In genomic region chr11:29172563-29173124, GRCm38 (mm10) we compare ENCODE assay signal across 8 mouse cellular contexts. TPM values are rescaled to one million over a fixed set of nuclear protein-coding genes. Genes with fewer than 3 reads are reported as not detected.
A peak's percentile ranks its signal among the peaks of the same experiment; 100 is the strongest.
DNase-seq lines count a peak whose midpoint lies in the region; ATAC-seq and TF ChIP-seq lines count a peak whose summit lies in the region.

TSS of gene Ppp4r3b (plus strand) at chr11:29172890.

- peaks cover 32% of the 10 kb centered on the region for H3K79me2 ChIP-seq in MEL (ENCODE audit: control insufficient read depth, insufficient read depth, low read length, poor library complexity)

- H3K36me3 ChIP-seq in MEL (ENCODE audit: control insufficient read depth in 1 of 2, insufficient read depth in 2 of 2, low read length in 2 of 2): peaks cover 9 to 19% of the 10 kb centered on the region in 2 experiments
- H3K36me3 ChIP-seq in forebrain, postnatal 0 days (ENCODE audit: insufficient read depth): no peaks in the 10 kb centered on the region
- no peaks in the 10 kb centered on the region for H3K36me3 ChIP-seq in lung, embryonic 15.5 days

- 0 out of 6 replicates have a peak, but pooled peaks of 1 of the 3 experiments have one; percentile 9 for TF ChIP-seq CTCF in MEL (IDR thresholded peaks at IDR 0.05 in 2 of 3, conservative IDR thresholded peaks at IDR 0.05 in 1 of 3; ENCODE audit: control insufficient read depth in 1 of 3, insufficient read depth in 1 of 3, low read depth in 2 of 3, low read length in 3 of 3, poor library complexity in 1 of 3, severe bottlenecking in 1 of 3)
- no peak for TF ChIP-seq CTCF in cerebellum, adult 2 months (IDR thresholded peaks at IDR 0.05; ENCODE audit: borderline replicate concordance, insufficient read depth, low read depth, low read length)
- peak; percentile 42 for TF ChIP-seq CTCF in forebrain, postnatal 0 days (IDR thresholded peaks at IDR 0.05; ENCODE audit: low read depth)

- WGBS in cerebellum, adult 2 months: under 1% methylated on average over 50 of the region's 50 CpGs
- under 1% methylated on average over 50 of the region's 50 CpGs for WGBS in forebrain, postnatal 0 days
- 1% methylated on average over 50 of the region's 50 CpGs for WGBS in lung, embryonic 15.5 days

- H3K9me3 ChIP-seq in MEL (replicated peaks; ENCODE audit: insufficient read depth, low read length): no peaks in the 10 kb centered on the region
- no peaks in the 10 kb centered on the region for H3K9me3 ChIP-seq in forebrain, postnatal 0 days (ENCODE audit: low read length)
- H3K9me3 ChIP-seq in lung, embryonic 15.5 days: no peaks in the 10 kb centered on the region

- peak; percentile 78 to 89 for TF ChIP-seq POLR2A in MEL (IDR thresholded peaks at IDR 0.05; ENCODE audit: control insufficient read depth in 1 of 2, insufficient read depth in 1 of 2, low read depth in 1 of 2, low read length in 2 of 2, poor library complexity in 1 of 2)
- TF ChIP-seq POLR2A in cerebellum, adult 2 months (IDR thresholded peaks at IDR 0.05; ENCODE audit: borderline replicate concordance, insufficient read depth, low read length): peak; percentile 43; the same call in 1 of the 2 replicates

- peak within 1 kb of the TSS; percentile 93 for H3K9ac ChIP-seq in MEL (ENCODE audit: control insufficient read depth, low read depth, low read length, poor library complexity, severe bottlenecking)
- peak within 1 kb of the TSS; percentile 99 for H3K9ac ChIP-seq in forebrain, postnatal 0 days
- peak within 1 kb of the TSS; percentile 98 for H3K9ac ChIP-seq in lung, embryonic 15.5 days

- no peaks in the 10 kb centered on the region for H3K27me3 ChIP-seq in MEL (ENCODE audit: control insufficient read depth in 1 of 2, insufficient read depth in 2 of 2, low read length in 2 of 2)
- no peaks in the 10 kb centered on the region for H3K27me3 ChIP-seq in cerebellum, adult 2 months (ENCODE audit: control insufficient read depth, insufficient read depth, low read length)
- no peaks in the 10 kb centered on the region for H3K27me3 ChIP-seq in forebrain, postnatal 0 days (ENCODE audit: insufficient read depth, low read length)
- H3K27me3 ChIP-seq in lung, embryonic 15.5 days: no peaks in the 10 kb centered on the region

- H3K4me2 ChIP-seq in forebrain, postnatal 0 days (ENCODE audit: low read depth): peak within 1 kb of the TSS; percentile 87
- H3K4me2 ChIP-seq in lung, embryonic 15.5 days: peak within 1 kb of the TSS; percentile 81

- peaks cover 14 to 28% of the 10 kb centered on the region in 2 experiments; a peak in 3 of 4 replicates for H3K4me1 ChIP-seq in MEL (ENCODE audit: control insufficient read depth in 1 of 2, insufficient read depth in 2 of 2, low read length in 2 of 2)
- H3K4me1 ChIP-seq in cerebellum, adult 2 months (ENCODE audit: control insufficient read depth, insufficient read depth, low read length): no peaks in the 10 kb centered on the region
- peaks cover 12% of the 10 kb centered on the region for H3K4me1 ChIP-seq in forebrain, postnatal 0 days (ENCODE audit: insufficient read depth)
- peaks cover 7% of the 10 kb centered on the region for H3K4me1 ChIP-seq in lung, embryonic 15.5 days

- H3K27ac ChIP-seq in MEL (ENCODE audit: control insufficient read depth, low read depth, low read length): peak within 1 kb of the TSS; percentile 86
- H3K27ac ChIP-seq in cerebellum, adult 2 months (ENCODE audit: insufficient read depth, low read length): peak within 1 kb of the TSS; percentile 72
- H3K27ac ChIP-seq in forebrain, postnatal 0 days (ENCODE audit: low read depth, low read length): peak within 1 kb of the TSS; percentile 100
- H3K27ac ChIP-seq in lung, embryonic 15.5 days: peak within 1 kb of the TSS; percentile 96

- 0 out of 4 replicates have a peak, but pooled peaks of 1 of the 2 experiments have one; percentile 34 for TF ChIP-seq EP300 in MEL (IDR thresholded peaks at IDR 0.05; ENCODE audit: low read depth in 1 of 2, low read length in 2 of 2)

- TF ChIP-seq RAD21 in MEL (IDR thresholded peaks at IDR 0.05; ENCODE audit: low read depth, low read length): no peak

- ATAC-seq in forebrain, postnatal 0 days: peak; percentile 96
- ATAC-seq in lung, embryonic 15.5 days (ENCODE audit: borderline replicate concordance, extremely low read depth, low FRiP score, low TSS enrichment): peak; percentile 97

- DNase-seq in MEL (ENCODE audit: low read depth, low spot score): peak; percentile 100
- DNase-seq in cerebellum, adult 2 months: peak; percentile 97 to 99
- DNase-seq in forebrain, postnatal 0 days: peak; percentile 99
- DNase-seq in heart, postnatal 4 days: peak; percentile 97
- DNase-seq in layer of hippocampus, adult 8-10 months (ENCODE audit: low spot score in 2 of 2): peak; percentile 98
- DNase-seq in ovary, adult 18-20 months (ENCODE audit: low spot score): peak; percentile 98
- peak; percentile 97 for DNase-seq in thymus, postnatal 0 days (ENCODE audit: low spot score)

- peak within 1 kb of the TSS; percentile 79 to 85 for H3K4me3 ChIP-seq in MEL (ENCODE audit: control insufficient read depth in 1 of 2, insufficient read depth in 1 of 2, low read depth in 2 of 2, low read length in 2 of 2)
- peak within 1 kb of the TSS; percentile 84 for H3K4me3 ChIP-seq in cerebellum, adult 2 months (replicated peaks; ENCODE audit: insufficient read depth, low read depth, low read length)
- H3K4me3 ChIP-seq in forebrain, postnatal 0 days (ENCODE audit: low read depth, low read length): peak within 1 kb of the TSS; percentile 99
- H3K4me3 ChIP-seq in lung, embryonic 15.5 days: peak within 1 kb of the TSS; percentile 98

TF ChIP-seq in MEL, 35 proteins besides CTCF, POLR2A, EP300 and RAD21:
- TF ChIP-seq TCF12 (IDR thresholded peaks at IDR 0.05; ENCODE audit: low read depth, low read length) (peak; percentile 83), MXI1 (IDR thresholded peaks at IDR 0.05; ENCODE audit: low read depth, low read length) (peak; percentile 92), SMC3 (IDR thresholded peaks at IDR 0.05; ENCODE audit: low read depth, low read length) (no peak), CHD1 (IDR thresholded peaks at IDR 0.05; ENCODE audit: low read depth, low read length) (peak; percentile 96; the same call in 1 of the 2 replicates), ETS1 (IDR thresholded peaks at IDR 0.05; ENCODE audit: low read depth, low read length) (peak; percentile 71; the same call in 1 of the 2 replicates), POLR2AphosphoS2 (IDR thresholded peaks at IDR 0.05; ENCODE audit: low read length) (peak; percentile 74), MAX (IDR thresholded peaks at IDR 0.05; ENCODE audit: low read length) (no peak), NELFE (IDR thresholded peaks at IDR 0.05; ENCODE audit: low read depth, low read length) (peak; percentile 85), ZC3H11A (IDR thresholded peaks at IDR 0.05; ENCODE audit: low read depth, low read length) (no peak), SIN3A (IDR thresholded peaks at IDR 0.05; ENCODE audit: low read length) (peak; percentile 95), TBP (IDR thresholded peaks at IDR 0.05; ENCODE audit: low read depth, low read length) (peak; percentile 82; the same call in 1 of the 2 replicates), MAZ (IDR thresholded peaks at IDR 0.05; ENCODE audit: low read depth, low read length) (peak; percentile 68; the same call in 1 of the 2 replicates), POLR2AphosphoS5 (IDR thresholded peaks at IDR 0.05; ENCODE audit: borderline replicate concordance, low read depth, low read length) (no peak), ZMIZ1 (IDR thresholded peaks at IDR 0.05; ENCODE audit: low read depth, low read length) (peak; percentile 93), CHD2 (IDR thresholded peaks at IDR 0.05; ENCODE audit: low read length) (peak; percentile 99), HCFC1 (IDR thresholded peaks at IDR 0.05; ENCODE audit: low read depth, low read length) (peak; percentile 96), MAFK (IDR thresholded peaks at IDR 0.05; ENCODE audit: borderline replicate concordance, low read depth, low read length) (no peak), MYC (IDR thresholded peaks at IDR 0.05; ENCODE audit: low read depth, low read length) (peak; percentile 83), BHLHE40 (IDR thresholded peaks at IDR 0.05; ENCODE audit: borderline replicate concordance, low read depth, low read length) (no peak), USF1 (IDR thresholded peaks at IDR 0.05; ENCODE audit: low read depth, low read length) (peak; percentile 48), KAT2A (conservative IDR thresholded peaks at IDR 0.05; ENCODE audit: low read depth, low read length) (peak; percentile 82), NRF1 (IDR thresholded peaks at IDR 0.05; ENCODE audit: insufficient read depth, low read depth, low read length, poor library complexity, severe bottlenecking) (peak; percentile 52), UBTF (IDR thresholded peaks at IDR 0.05; ENCODE audit: borderline replicate concordance, insufficient read depth, low read depth, low read length) (no peak), TAL1 (IDR thresholded peaks at IDR 0.05; ENCODE audit: low read length) (no peak), USF2 (IDR thresholded peaks at IDR 0.05; ENCODE audit: borderline replicate concordance in 1 of 2, insufficient read depth in 1 of 2, low read depth in 1 of 2, low read length in 2 of 2) (no peak), ELF1 (IDR thresholded peaks at IDR 0.05; ENCODE audit: low read depth, low read length) (peak; percentile 99), MEF2A (IDR thresholded peaks at IDR 0.05; ENCODE audit: extremely low read depth, insufficient replicate concordance, low read depth, low read length, poor library complexity, severe bottlenecking) (no peak)

RNA-seq across cellular contexts. Expression of gene Ppp4r3b, which starts in this region (rescaled TPM):
- total RNA-seq in MEL (2012; rRNA removed): 95.7 and 98.0 TPM in 2 replicates
- 100 to 1,000 TPM in 1 of 2 experiments, 10 to 100 TPM in 1; 58.9 to 145 TPM for polyA plus RNA-seq in MEL (2012; ENCODE audit: insufficient read depth in 1 of 2, insufficient read length in 2 of 2, low read depth in 1 of 2, low replicate concordance in 2 of 2, missing spikeins in 1 of 2)
- 21.5 and 22.8 TPM in 2 replicates for polyA plus RNA-seq in cerebellum, adult 2 months (2012; rRNA removed)
- 52.5 and 57.6 TPM in 2 replicates for total RNA-seq in forebrain, postnatal 0 days (2014; rRNA removed)
- 47.5 and 56.8 TPM in 2 replicates for polyA plus RNA-seq in forebrain, postnatal 0 days (2015; fragmentation: Nextera tagmentation; extraction: Ambion mirVana)
- 10 to 100 TPM; 38.3 to 40.2 TPM for total RNA-seq in heart, postnatal 4 days (2021)
- 10 to 100 TPM; 51.9 to 63.9 (median 56.3) TPM for total RNA-seq in layer of hippocampus, adult 8-10 months (2022)
- 78.2 and 83.4 TPM in 2 replicates for polyA plus RNA-seq in lung, embryonic 15.5 days (2015; fragmentation: Nextera tagmentation; extraction: Ambion mirVana)
- polyA plus RNA-seq in thymus, postnatal 0 days (2015; fragmentation: Nextera tagmentation; extraction: Ambion mirVana): 115 and 124 TPM in 2 replicates

Comparison
In these comparisons a context has a peak if more than half of its experiments do, and no peak if none do; other contexts are left out.
1. Peak in every context shown above with its lines: DNase-seq, ATAC-seq, H3K4me3 ChIP-seq and H3K27ac ChIP-seq.